Mouse (Mus musculus) lung, postnatal 0 days (tissue): ENCODE data around the gene Sephs2. TPM values are rescaled to one million over a fixed set of nuclear protein-coding genes. Genes with fewer than 3 reads are reported as not detected.
A peak's percentile ranks its signal among the peaks of the same experiment; 100 is the strongest.

Experiments
- ATAC-seq: fragments of 200-750 bp; cut with Nextera tagmentation; 2 replicates; pipeline ENCODE4 v1.8.0; 2017; ENCODE audit warnings: moderate library complexity
- DNase-seq: peaks from one replicate; pipeline ENCODE4 v3.0.0-alpha.2; 2016; ENCODE audit warnings: low spot score
- H3K27ac ChIP-seq: fragments of 300-500 bp; sonication (generic); 2 replicates; pipeline ENCODE4 v1.5.1; 2014; ENCODE audit warnings: antibody characterized with exemption, mild to moderate bottlenecking, low read length, mixed read lengths
- H3K27me3 ChIP-seq: fragments of 300-500 bp; sonication (generic); replicated peaks from 2 replicates; pipeline ENCODE4 v1.6.1; 2014; ENCODE audit warnings: low read length, mixed read lengths; ENCODE audit not compliant: insufficient read depth
- H3K36me3 ChIP-seq: fragments of 300-500 bp; sonication (generic); 2 replicates; pipeline ENCODE4 v1.6.1; 2014; ENCODE audit warnings: low read length, mixed read lengths; ENCODE audit not compliant: insufficient read depth
- H3K4me1 ChIP-seq: fragments of 300-500 bp; sonication (generic); 2 replicates; pipeline ENCODE4 v1.6.1; 2014; ENCODE audit warnings: antibody characterized with exemption, low read depth, low read length, mixed read lengths; ENCODE audit not compliant: insufficient read depth
- H3K4me2 ChIP-seq: fragments of 300-500 bp; sonication (generic); replicated peaks from 2 replicates; pipeline ENCODE4 v1.6.1; 2014; ENCODE audit warnings: low read depth, mild to moderate bottlenecking, low read length, moderate library complexity, mixed read lengths
- H3K4me3 ChIP-seq: fragments of 300-500 bp; sonication (generic); 2 replicates; pipeline ENCODE4 v1.5.1; 2014; ENCODE audit warnings: low read depth, low read length
- H3K9ac ChIP-seq: fragments of 300-500 bp; sonication (generic); replicated peaks from 2 replicates; pipeline ENCODE4 v1.6.1; 2014; ENCODE audit warnings: low read depth, mild to moderate bottlenecking
- H3K9me3 ChIP-seq: fragments of 300-500 bp; sonication (generic); 2 replicates; pipeline ENCODE4 v1.6.1; 2016; ENCODE audit warnings: low read length, mixed read lengths
- CTCF ChIP-seq: IDR thresholded peaks from 2 replicates; pipeline ENCODE4 v1.5.1; 2016; ENCODE audit warnings: antibody characterized with exemption, mild to moderate bottlenecking
- EP300 ChIP-seq: IDR thresholded peaks from 2 replicates; pipeline ENCODE4 v1.6.1; 2016; ENCODE audit warnings: antibody characterized with exemption, mild to moderate bottlenecking, control low read depth
- WGBS: fragments of 180-500 bp; shearing (Covaris S2); extraction: QIAGEN DNeasy Blood & Tissue Kit; methylation state at CpG from one replicate; pipeline ENCODE4 v1.1.7; 2014; 5-methylcytosine and 5-hydroxymethylcytosine counted together
- polyA plus RNA-seq: library from polyadenylated mRNA; unstranded; fragments of >200 nt; fragmentation: Nextera tagmentation; extraction: Ambion mirVana; gene quantifications from 2 replicates; pipeline ENCODE4 v1.2.1, GENCODE M21; 2015

Gene Sephs2
- polyA plus RNA-seq, 1 experiment from 2014 or later = 59.4 TPM

DNA sequence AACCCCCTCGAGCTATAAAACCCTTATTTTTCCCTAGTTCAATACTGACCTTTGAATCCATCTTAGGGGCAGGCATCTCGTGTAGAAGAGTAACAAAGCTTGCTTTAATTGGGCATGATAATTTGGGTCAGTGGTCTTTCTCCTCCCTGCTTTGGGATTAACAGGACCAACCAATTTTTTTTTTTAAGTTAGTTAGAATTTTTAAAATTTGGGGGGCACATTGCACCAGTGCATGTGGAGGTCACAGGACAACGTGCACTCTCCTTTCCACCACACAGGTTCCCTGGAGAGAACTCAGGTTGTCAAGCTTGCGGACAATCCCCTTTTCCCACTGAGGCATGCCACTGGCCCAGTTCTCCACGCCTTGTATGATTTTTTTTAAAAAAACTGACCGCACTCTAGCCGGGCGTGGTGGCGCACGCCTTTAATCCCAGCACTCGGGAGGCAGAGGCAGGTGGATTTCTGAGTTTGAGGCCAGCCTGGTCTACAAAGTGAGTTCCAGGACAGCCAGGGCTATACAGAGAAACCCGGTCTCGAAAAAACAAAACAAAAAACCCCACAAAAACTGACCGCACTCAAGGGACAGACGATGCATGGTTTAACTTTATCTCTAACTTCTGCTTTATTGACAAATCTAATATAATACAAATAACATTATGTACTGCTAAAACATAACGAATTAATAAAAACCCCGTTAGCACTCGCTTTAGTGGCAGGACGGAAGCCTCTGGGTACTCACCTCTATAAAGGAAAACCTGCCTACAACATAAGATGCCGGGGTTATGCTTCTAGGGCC lies 41.8 kb downstream of the Sephs2 start:
- peaks cover 16% of the 10 kb centered on the region for H3K36me3 ChIP-seq
- peaks cover 6% of the 10 kb centered on the region; the same call in 1 of the 2 replicates for H3K4me1 ChIP-seq
- H3K27ac ChIP-seq = peak overlapping the region; percentile 90
- WGBS = 2% methylated on average over 20 of the region's 20 CpGs
- no peaks in the 10 kb centered on the region for H3K27me3 ChIP-seq
- H3K4me2 ChIP-seq = peak overlapping the region; percentile 72
- peak overlapping the region; percentile 77 for H3K4me3 ChIP-seq
- DNase-seq = peak; percentile 42
- H3K9me3 ChIP-seq = no peaks in the 10 kb centered on the region
- H3K9ac ChIP-seq = peak overlapping the region; percentile 64
- ATAC-seq = no peak
- no peak for TF ChIP-seq EP300
- no peak for TF ChIP-seq CTCF

DNA sequence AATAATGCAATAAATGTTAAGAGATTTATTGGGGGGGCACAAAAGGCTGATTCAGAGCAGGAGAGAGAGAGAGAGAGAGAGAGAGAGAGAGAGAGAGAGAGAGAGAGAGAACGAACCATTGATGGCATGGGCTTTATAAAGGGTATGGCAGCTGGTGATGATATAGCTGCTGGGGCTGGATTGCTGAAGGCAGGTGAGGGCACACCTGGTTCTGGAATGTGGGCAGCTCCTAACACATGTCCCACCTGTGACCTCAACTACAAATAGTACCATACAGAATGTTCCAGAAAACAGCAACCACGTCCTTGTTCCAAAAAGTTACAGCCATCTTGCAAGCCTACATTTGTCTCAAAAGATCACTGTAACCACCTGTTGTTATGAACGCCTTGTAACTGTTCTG lies 42.5 kb downstream of the Sephs2 start:
- Histone ChIP-seq H3K9me3 (no peaks in the 10 kb centered on the region), H3K4me2 (peak overlapping the region; percentile 72), H3K27ac (peak overlapping the region; percentile 90; the same call in 1 of the 2 replicates), H3K27me3 (no peaks in the 10 kb centered on the region), H3K9ac (no peak overlapping the region), H3K4me1 (peaks cover 6% of the 10 kb centered on the region; the same call in 1 of the 2 replicates), H3K36me3 (peaks cover 10% of the 10 kb centered on the region), H3K4me3 (peak overlapping the region; percentile 77; the same call in 1 of the 2 replicates)
- no peak for TF ChIP-seq CTCF
- no peak for TF ChIP-seq EP300
- ATAC-seq (no peak), DNase-seq (peak; percentile 49)
- WGBS = 42% methylated on average over 3 of the region's 3 CpGs

DNA sequence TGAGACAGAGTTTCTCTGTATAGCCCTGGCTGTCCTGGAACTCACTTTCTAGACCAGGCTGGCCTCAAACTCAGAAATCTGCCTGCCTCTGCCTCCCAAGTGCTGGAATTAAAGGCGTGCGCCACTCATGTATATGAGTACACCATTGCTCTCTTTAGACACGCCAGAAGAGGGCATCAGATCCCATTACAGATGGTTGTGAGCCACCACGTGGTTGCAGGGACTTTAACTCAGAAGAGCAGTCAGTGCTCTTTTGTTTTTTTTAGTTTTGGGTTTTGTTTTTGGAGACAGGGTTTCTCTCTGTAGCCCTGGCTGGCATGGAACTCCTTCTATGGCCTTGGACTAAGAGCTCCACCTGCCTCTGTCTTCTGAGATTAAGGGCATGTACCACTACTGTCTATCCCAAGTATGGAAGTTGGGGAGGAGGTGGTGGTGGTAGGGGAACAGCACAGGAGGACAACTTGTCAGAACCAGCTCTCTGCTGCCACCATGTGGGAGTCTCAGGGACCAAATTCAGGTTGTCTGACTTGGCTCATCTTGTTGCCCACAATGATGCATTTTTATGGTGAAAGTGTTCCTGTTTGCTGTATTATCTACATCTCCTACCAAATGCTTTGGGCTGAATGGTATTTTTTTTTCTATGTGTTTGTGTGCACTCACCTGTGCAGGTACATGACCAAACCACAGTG lies 45.1 kb downstream of the Sephs2 start:
- Histone ChIP-seq H3K36me3 (no peaks in the 10 kb centered on the region), H3K4me3 (no peak overlapping the region), H3K9me3 (no peaks in the 10 kb centered on the region), H3K4me1 (peaks cover 6% of the 10 kb centered on the region; the same call in 1 of the 2 replicates), H3K9ac (no peak overlapping the region), H3K4me2 (no peak overlapping the region), H3K27ac (no peak overlapping the region), H3K27me3 (no peaks in the 10 kb centered on the region)
- ATAC-seq (peak; percentile 18), DNase-seq (peak; percentile 83)
- 66% methylated on average over 4 of the region's 4 CpGs for WGBS
- TF ChIP-seq EP300 (no peak), CTCF (peak; percentile 87)

DNA sequence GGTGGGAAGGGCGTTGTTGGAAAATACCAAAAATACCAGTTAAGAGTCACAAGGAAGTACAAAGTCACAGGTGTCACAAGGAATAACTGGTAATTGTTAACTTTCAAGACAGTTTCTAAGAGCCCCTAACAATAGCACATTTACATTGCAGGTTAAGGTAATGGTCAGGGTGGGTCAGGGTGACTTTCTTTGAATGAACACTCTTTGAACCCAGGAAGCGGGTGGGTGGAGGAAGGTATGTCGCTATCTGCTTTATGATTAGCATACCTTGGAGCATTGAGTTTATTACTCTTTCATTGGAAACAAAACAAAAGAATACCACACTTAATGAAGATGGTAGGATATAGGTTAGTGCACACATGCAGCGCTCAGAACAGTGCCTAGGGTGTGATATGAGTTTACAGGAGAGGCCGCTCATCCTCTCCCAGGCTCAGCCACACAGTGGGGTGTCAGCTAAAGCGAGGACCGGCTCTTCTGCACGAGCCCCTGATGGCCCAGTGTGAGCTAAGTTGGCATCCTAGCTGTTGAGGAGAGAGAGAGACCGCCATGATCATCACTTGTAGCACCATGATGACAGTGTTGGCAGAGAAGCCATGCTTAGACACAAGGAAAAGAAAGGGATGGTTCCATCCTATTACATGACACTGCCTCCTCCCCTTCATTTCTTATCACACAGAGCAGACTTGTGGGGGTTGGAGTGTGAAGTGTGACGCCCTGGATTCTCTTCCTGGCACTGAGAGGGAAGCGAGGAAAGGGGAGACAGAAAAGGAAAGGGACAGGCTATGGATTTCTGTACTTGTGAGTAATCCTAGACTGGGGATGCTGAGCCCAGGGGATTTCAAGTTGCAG lies 48.5 kb downstream of the Sephs2 start:
- H3K4me3 ChIP-seq = no peak overlapping the region
- no peak overlapping the region for H3K9ac ChIP-seq
- no peak overlapping the region for H3K4me2 ChIP-seq
- no peaks in the 10 kb centered on the region for H3K4me1 ChIP-seq
- TF ChIP-seq CTCF (no peak), EP300 (no peak)
- no peak overlapping the region for H3K27ac ChIP-seq
- DNase-seq (no peak), ATAC-seq (no peak)
- H3K27me3 ChIP-seq = no peaks in the 10 kb centered on the region
- WGBS = 86% methylated on average over 11 of the region's 11 CpGs
- H3K9me3 ChIP-seq = no peaks in the 10 kb centered on the region
- H3K36me3 ChIP-seq = no peaks in the 10 kb centered on the region

DNA sequence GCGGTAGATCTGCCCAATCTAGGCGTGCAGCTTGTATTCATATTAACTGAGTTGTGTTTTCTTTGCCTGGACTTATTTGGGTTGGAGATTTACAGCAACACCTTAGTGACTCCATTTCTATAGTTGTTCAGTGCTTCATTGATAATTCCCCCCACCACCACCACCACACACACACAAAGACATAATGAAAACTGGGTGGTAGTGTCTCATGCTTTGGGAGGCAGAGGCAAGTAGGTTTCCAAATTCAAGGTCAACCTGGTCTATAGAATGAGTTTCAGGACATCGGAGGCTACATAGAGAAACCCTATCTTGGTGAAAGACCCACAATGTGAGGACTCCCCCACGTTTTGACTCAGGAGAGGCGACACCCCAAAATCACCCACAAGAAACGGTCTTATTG lies 49.2 kb downstream of the Sephs2 start:
- 88% methylated on average over 6 of the region's 6 CpGs for WGBS
- ATAC-seq = no peak
- Histone ChIP-seq H3K36me3 (no peaks in the 10 kb centered on the region), H3K4me1 (no peaks in the 10 kb centered on the region), H3K27me3 (no peaks in the 10 kb centered on the region), H3K4me2 (no peak overlapping the region), H3K9ac (no peak overlapping the region), H3K4me3 (no peak overlapping the region), H3K27ac (no peak overlapping the region), H3K9me3 (no peaks in the 10 kb centered on the region)
- DNase-seq = no peak
- no peak for TF ChIP-seq EP300
